Mouse (Mus musculus): ENCODE measurements at regions not wholly inside any gene's neighbourhood (a gene's known extent, or its start where the extent isn't known, plus 50 kb on each side); places are given as distances from the start of the nearest gene placed in this dataset.
"Not testable (repeated sequence)": the region's sequence is repeated elsewhere in the genome, so short reads cannot be mapped to it uniquely, and the experiment has no call there.

- Histone ChIP-seq H3K9ac (replicated peaks) (no peak overlapping the region), H3K4me2 (no peak overlapping the region), H3K4me3 (replicated peaks) (no peak overlapping the region), H3K36me3 (no peaks in the 10 kb centered on the region), H3K4me1 (peaks cover 4% of the 10 kb centered on the region; the same call in 1 of the 2 replicates), H3K27me3 (replicated peaks) (no peaks in the 10 kb centered on the region), H3K9me3 (replicated peaks) (no peaks in the 10 kb centered on the region), H3K27ac (replicated peaks) (no peak overlapping the region)
- no peak for ATAC-seq (ENCODE audit: low FRiP score)
- 91% methylated on average over 1 of the region's 1 CpGs for WGBS
These were observed 208.4 kb downstream of the Amd2 start for GRCm38 (mm10) chr10:35503328-35503727.

GRCm38 (mm10) chr10:35502620-35503019, 209.1 kb downstream of the Amd2 start:
- Histone ChIP-seq H3K9me3 (replicated peaks) (no peaks in the 10 kb centered on the region), H3K27me3 (replicated peaks) (no peaks in the 10 kb centered on the region), H3K36me3 (no peaks in the 10 kb centered on the region), H3K4me1 (peaks cover 4% of the 10 kb centered on the region; the same call in 1 of the 2 replicates), H3K4me2 (no peak overlapping the region), H3K27ac (replicated peaks) (no peak overlapping the region), H3K9ac (replicated peaks) (no peak overlapping the region), H3K4me3 (replicated peaks) (no peak overlapping the region)
- WGBS: 33% methylated on average over 3 of the region's 3 CpGs
- ATAC-seq (ENCODE audit: low FRiP score): no peak

GRCm38 (mm10) chr10:35502075-35502474, 209.6 kb downstream of the Amd2 start:
- WGBS: 49% methylated on average over 1 of the region's 1 CpGs
- Histone ChIP-seq H3K27me3 (replicated peaks) (no peaks in the 10 kb centered on the region), H3K36me3 (no peaks in the 10 kb centered on the region), H3K4me3 (replicated peaks) (no peak overlapping the region), H3K27ac (replicated peaks) (no peak overlapping the region), H3K4me1 (peaks cover 4% of the 10 kb centered on the region; the same call in 1 of the 2 replicates), H3K9me3 (replicated peaks) (no peaks in the 10 kb centered on the region), H3K4me2 (no peak overlapping the region), H3K9ac (replicated peaks) (no peak overlapping the region)
- ATAC-seq (ENCODE audit: low FRiP score): peak; percentile 63

- not testable (repeated sequence) for H3K9me3 ChIP-seq (replicated peaks); H3K27ac ChIP-seq (replicated peaks); H3K27me3 ChIP-seq (replicated peaks); H3K36me3 ChIP-seq; H3K9ac ChIP-seq (replicated peaks); H3K4me2 ChIP-seq; H3K4me3 ChIP-seq (replicated peaks); ATAC-seq (ENCODE audit: low FRiP score); H3K4me1 ChIP-seq
- WGBS: 86% methylated on average over 5 of the region's 5 CpGs
These were observed 232.9 kb downstream of the Amd2 start for GRCm38 (mm10) chr10:35478786-35479185.

GRCm38 (mm10) chr10:35446471-35446870, 265.2 kb downstream of the Amd2 start:
- H3K27me3 ChIP-seq (replicated peaks): no peaks in the 10 kb centered on the region
- no peak overlapping the region for H3K27ac ChIP-seq (replicated peaks)
- ATAC-seq (ENCODE audit: low FRiP score): no peak
- H3K9me3 ChIP-seq (replicated peaks): no peaks in the 10 kb centered on the region
- H3K4me3 ChIP-seq (replicated peaks): no peak overlapping the region
- no peak overlapping the region for H3K9ac ChIP-seq (replicated peaks)
- H3K4me1 ChIP-seq: no peaks in the 10 kb centered on the region
- WGBS: 77% methylated on average over 1 of the region's 1 CpGs
- H3K4me2 ChIP-seq: no peak overlapping the region
- H3K36me3 ChIP-seq: no peaks in the 10 kb centered on the region

- no peaks in the 10 kb centered on the region for H3K9me3 ChIP-seq (replicated peaks)
- no peak overlapping the region for H3K4me2 ChIP-seq
- H3K9ac ChIP-seq (replicated peaks): no peak overlapping the region
- 78% methylated on average over 4 of the region's 4 CpGs for WGBS
- H3K27me3 ChIP-seq (replicated peaks): no peaks in the 10 kb centered on the region
- H3K4me1 ChIP-seq: no peaks in the 10 kb centered on the region
- H3K36me3 ChIP-seq: no peaks in the 10 kb centered on the region
- no peak for ATAC-seq (ENCODE audit: low FRiP score)
- H3K4me3 ChIP-seq (replicated peaks): no peak overlapping the region
- no peak overlapping the region for H3K27ac ChIP-seq (replicated peaks)
These were observed 266.8 kb downstream of the Amd2 start for GRCm38 (mm10) chr10:35444916-35445315.

GRCm38 (mm10) chr10:35443911-35444310, 267.8 kb downstream of the Amd2 start:
- ATAC-seq (ENCODE audit: low FRiP score): no peak
- 96% methylated on average over 1 of the region's 1 CpGs for WGBS

More at GRCm38 (mm10) chr10:35443911-35444310, 267.8 kb downstream of the Amd2 start:
- no peak overlapping the region for H3K9ac ChIP-seq (replicated peaks)
- H3K4me3 ChIP-seq (replicated peaks): no peak overlapping the region
- no peak overlapping the region for H3K27ac ChIP-seq (replicated peaks)
- no peaks in the 10 kb centered on the region for H3K9me3 ChIP-seq (replicated peaks)
- H3K4me1 ChIP-seq: no peaks in the 10 kb centered on the region
- no peaks in the 10 kb centered on the region for H3K27me3 ChIP-seq (replicated peaks)
- no peaks in the 10 kb centered on the region for H3K36me3 ChIP-seq
- H3K4me2 ChIP-seq: no peak overlapping the region
